Mouse (Mus musculus): ENCODE data around the gene C87436.

Gene C87436

GRCm38 (mm10) chr6:86508736-86509135, 70.6 kb downstream of the C87436 start:
- ChIA-PET POLR2A (interaction anchor here (0.6 to 18.6 kb wide), 30 partner anchors 11 to 115 kb away, joined by 3 to 526 read pairs (median 8); partner anchors contain the start of genes Pcbp1 (in 2 of the 4) and Tia1 (in 1 of the 4)), CTCF (interaction anchor here (0.7 to 2.9 kb wide), 10 partner anchors 9 to 399 kb away, joined by 3 to 21 read pairs (median 4); partner anchors contain the start of gene Pcbp1 (in 1 of the 4))

- CTCF ChIA-PET, result interaction anchor here in 1 of 4 experiments (1.3 to 2.0 kb wide), 2 partner anchors 8 to 10 kb away, joined by 3 to 7 read pairs; no protein-coding TSS in a partner anchor
These were observed 71.2 kb downstream of the C87436 start for GRCm38 (mm10) chr6:86509194-86509865.

GRCm38 (mm10) chr6:86509866-86510200, 71.7 kb downstream of the C87436 start:
- CTCF ChIA-PET, result no interaction called here
- POLR2A ChIA-PET, result interaction anchor here in 3 of 4 experiments (1.2 to 18.6 kb wide), 8 partner anchors 10 to 23 kb away, joined by 3 to 526 read pairs (median 67); partner anchors contain the start of gene Pcbp1 (in 1 of the 3)

More at GRCm38 (mm10) chr6:86509194-86509865, 71.2 kb downstream of the C87436 start:
- POLR2A ChIA-PET, result interaction anchor here in 3 of 4 experiments (1.2 to 18.6 kb wide), 15 partner anchors 10 to 36 kb away, joined by 3 to 526 read pairs (median 31); partner anchors contain the start of gene Pcbp1 (in 1 of the 3)

- ChIA-PET CTCF (no interaction called here), POLR2A (interaction anchor here in 3 of 4 experiments (0.6 to 1.6 kb wide), 6 partner anchors 12 to 38 kb away, joined by 3 to 9 read pairs (median 3); partner anchors contain the start of gene Pcbp1 (in 1 of the 3))
These were observed 72.8 kb downstream of the C87436 start for GRCm38 (mm10) chr6:86510979-86511378.

GRCm38 (mm10) chr6:86513296-86513695, 75.1 kb downstream of the C87436 start:
- CTCF ChIA-PET, result no interaction called here

GRCm38 (mm10) chr6:86516021-86516420, 77.8 kb downstream of the C87436 start:
- POLR2A ChIA-PET, result interaction anchor here (0.5 to 19.1 kb wide), 35 partner anchors 8 to 1082 kb away, joined by 3 to 526 read pairs (median 6); partner anchors contain the start of genes C87436 (in 1 of the 4), Fam136a (in 1 of the 4), Pcbp1 (in 1 of the 4) and Pcyox1 (in 1 of the 4)
- CTCF ChIA-PET, result interaction anchor here (0.5 to 1.5 kb wide), 8 partner anchors 12 to 152 kb away, joined by 3 to 9 read pairs (median 4); no protein-coding TSS in a partner anchor

More at GRCm38 (mm10) chr6:86513296-86513695, 75.1 kb downstream of the C87436 start:
- POLR2A ChIA-PET, result interaction anchor here in 2 of 4 experiments (15.1 to 15.4 kb wide), 2 partner anchors 17 to 39 kb away, joined by 214 to 319 read pairs; no protein-coding TSS in a partner anchor

- ChIA-PET POLR2A (interaction anchor here (0.6 to 19.1 kb wide), 62 partner anchors 8 to 1086 kb away, joined by 3 to 526 read pairs (median 4); partner anchors contain the start of genes C87436 (in 2 of the 4), Cct7 (in 1 of the 4), Fam136a (in 1 of the 4) and Gfpt1 (in 1 of the 4)), CTCF (interaction anchor here in 3 of 4 experiments (0.5 to 1.9 kb wide), 9 partner anchors 10 to 197 kb away, joined by 3 to 9 read pairs (median 4); no protein-coding TSS in a partner anchor)
These were observed 81.7 kb downstream of the C87436 start for GRCm38 (mm10) chr6:86519767-86520345.

- CTCF ChIA-PET, result interaction anchor here in 3 of 4 experiments (0.5 to 1.5 kb wide), 9 partner anchors 11 to 77 kb away, joined by 3 to 4 read pairs (median 3); no protein-coding TSS in a partner anchor
- POLR2A ChIA-PET, result interaction anchor here (0.5 to 19.1 kb wide), 26 partner anchors 11 to 1673 kb away, joined by 3 to 526 read pairs (median 10); partner anchors contain the start of genes C87436 (in 1 of the 4), Cct7 (in 1 of the 4), Fam136a (in 1 of the 4) and Pradc1 (in 1 of the 4)
These were observed 84.1 kb downstream of the C87436 start for GRCm38 (mm10) chr6:86522001-86522911.
